Mouse (Mus musculus) urinary bladder, postnatal 25 days (tissue): ENCODE measurements around the gene Eif4e1b.
"Not testable (repeated sequence)": the region's sequence is repeated elsewhere in the genome, so short reads cannot be mapped to it uniquely, and the experiment has no call there.

Source experiments
- DNase-seq: peaks from one replicate; pipeline ENCODE4 v3.0.0; 2022; ENCODE audit warnings: low spot score

The Eif4e1b gene

GRCm38 (mm10) chr13:54759496-54759895 lies 24.3 kb upstream of the Eif4e1b start:
- no peak for DNase-seq

- no peak for DNase-seq
Observed at GRCm38 (mm10) chr13:54760164-54760795, 23.5 kb upstream of the Eif4e1b start.

- DNase-seq = no peak
Observed at GRCm38 (mm10) chr13:54760906-54761305, 22.9 kb upstream of the Eif4e1b start.

GRCm38 (mm10) chr13:54765281-54766191 lies 18.3 kb upstream of the Eif4e1b start:
- DNase-seq = no peak

GRCm38 (mm10) chr13:54766192-54766768 lies 17.5 kb upstream of the Eif4e1b start, which contains the start of gene Sncb:
TSS of gene Sncb (minus strand) at chr13:54766595.
- DNase-seq = peak; percentile 42

- DNase-seq = no peak
Observed at GRCm38 (mm10) chr13:54767012-54767411, 16.8 kb upstream of the Eif4e1b start.

- DNase-seq = no peak
Observed at GRCm38 (mm10) chr13:54780592-54780991, 3.2 kb upstream of the Eif4e1b start.

- DNase-seq = no peak
Observed at GRCm38 (mm10) chr13:54781086-54781485, 2.7 kb upstream of the Eif4e1b start.

- DNase-seq = no peak
Observed at GRCm38 (mm10) chr13:54783235-54783634, 563 bp upstream of the Eif4e1b start.

GRCm38 (mm10) chr13:54787591-54787990 lies 3.8 kb downstream of the Eif4e1b start:
- not testable (repeated sequence) for DNase-seq

GRCm38 (mm10) chr13:54788740-54789560 lies 5.2 kb downstream of the Eif4e1b start, which contains the start of gene Tspan17:
TSS of gene Tspan17 (plus strand) at chr13:54789377.
- peak; percentile 94 for DNase-seq

- peak; percentile 51 for DNase-seq
Observed at GRCm38 (mm10) chr13:54789561-54790397, 6.0 kb downstream of the Eif4e1b start.

GRCm38 (mm10) chr13:54792259-54793230 lies 8.7 kb downstream of the Eif4e1b start:
- DNase-seq = no peak

GRCm38 (mm10) chr13:54794002-54794577 lies 10.3 kb downstream of the Eif4e1b start:
- no peak for DNase-seq

GRCm38 (mm10) chr13:54794843-54795242 lies 11.0 kb downstream of the Eif4e1b start:
- no peak for DNase-seq

GRCm38 (mm10) chr13:54797356-54797755 lies 13.6 kb downstream of the Eif4e1b start:
- DNase-seq = no peak

- no peak for DNase-seq
Observed at GRCm38 (mm10) chr13:54797861-54798643, 14.3 kb downstream of the Eif4e1b start.

GRCm38 (mm10) chr13:54798740-54799139 lies 14.9 kb downstream of the Eif4e1b start:
- DNase-seq = no peak
